Mouse (Mus musculus) hindbrain, embryonic 16.5 days (tissue): ENCODE measurements around the gene Zfp324. TPM values are rescaled to one million over a fixed set of nuclear protein-coding genes. Genes with fewer than 3 reads are reported as not detected.

Experiments
- ATAC-seq: fragments of 200-750 bp; cut with Nextera tagmentation; 2 replicates; pipeline ENCODE4 v1.8.0; 2017; ENCODE audit warnings: moderate TSS enrichment, moderate library complexity
- H3K27ac ChIP-seq: fragments of 300-500 bp; sonication (generic); 2 replicates; pipeline ENCODE4 v1.5.1; 2014; ENCODE audit warnings: low read depth, mild to moderate bottlenecking, control low read depth, low read length, moderate library complexity
- H3K27me3 ChIP-seq: fragments of 300-500 bp; sonication (generic); replicated peaks from 2 replicates; pipeline ENCODE4 v1.6.1; 2014; ENCODE audit warnings: low read length; ENCODE audit not compliant: control insufficient read depth, insufficient read depth
- H3K36me3 ChIP-seq: fragments of 300-500 bp; sonication (generic); 2 replicates; pipeline ENCODE4 v1.6.1; 2014; ENCODE audit warnings: mild to moderate bottlenecking, low read length, moderate library complexity, mixed read lengths; ENCODE audit not compliant: control insufficient read depth, insufficient read depth
- H3K4me1 ChIP-seq: fragments of 300-500 bp; sonication (generic); 2 replicates; pipeline ENCODE4 v1.6.1; 2014; ENCODE audit warnings: low read depth, low read length; ENCODE audit not compliant: control insufficient read depth, insufficient read depth
- H3K4me2 ChIP-seq: fragments of 300-500 bp; sonication (generic); 2 replicates; pipeline ENCODE4 v1.6.1; 2014; ENCODE audit warnings: mild to moderate bottlenecking, low read length, control low read depth, moderate library complexity
- H3K4me3 ChIP-seq: fragments of 300-500 bp; sonication (generic); 2 replicates; pipeline ENCODE4 v1.5.1; 2014; ENCODE audit warnings: mild to moderate bottlenecking, low read length, control low read depth, moderate library complexity
- H3K9ac ChIP-seq: fragments of 300-500 bp; sonication (generic); 2 replicates; pipeline ENCODE4 v1.6.1; 2014; ENCODE audit warnings: low read depth, mild to moderate bottlenecking, control low read depth, low read length, moderate library complexity
- H3K9me3 ChIP-seq: fragments of 300-500 bp; sonication (generic); 2 replicates; pipeline ENCODE4 v1.6.1; 2014; ENCODE audit warnings: mild to moderate bottlenecking, low read length, moderate library complexity; ENCODE audit not compliant: control insufficient read depth
- WGBS: fragments of 180-500 bp; shearing (Covaris S2); extraction: QIAGEN DNeasy Blood & Tissue Kit; methylation state at CpG from one replicate; pipeline ENCODE4 v1.1.7; 2014; 5-methylcytosine and 5-hydroxymethylcytosine counted together
- polyA plus RNA-seq: library from polyadenylated mRNA; unstranded; fragments of >200 nt; fragmentation: Nextera tagmentation; extraction: Ambion mirVana; gene quantifications from 2 replicates; pipeline ENCODE4 v1.2.1, GENCODE M21; 2015

Gene Zfp324
- polyA plus RNA-seq, 1 experiment from 2014 or later = 11.9 TPM

DNA sequence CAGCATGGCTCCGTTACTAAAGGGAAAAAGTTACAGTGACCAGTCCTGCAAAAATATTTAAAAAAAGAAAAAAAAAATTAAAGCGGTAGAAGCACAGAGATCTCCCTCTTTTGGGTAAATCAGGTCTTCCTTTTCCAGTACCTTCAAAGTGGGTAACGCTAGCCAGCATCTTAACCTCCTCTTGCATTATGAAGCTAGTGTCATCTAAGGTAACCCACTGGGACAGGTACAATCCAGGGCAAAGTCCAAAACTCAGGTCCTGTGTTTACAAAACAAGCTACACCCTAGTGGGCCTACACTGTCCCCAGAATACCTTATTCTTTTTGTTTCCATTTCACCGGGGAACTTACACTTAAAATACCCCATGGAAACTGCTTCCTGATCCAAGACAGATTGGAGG, 48.0 kb downstream of the Zfp324 start:
- H3K4me3 ChIP-seq = no peak overlapping the region
- no peak overlapping the region for H3K27ac ChIP-seq
- H3K9ac ChIP-seq = no peak overlapping the region
- no peak overlapping the region for H3K4me2 ChIP-seq
- ATAC-seq = no peak
- 69% methylated on average over 4 of the region's 4 CpGs for WGBS
- no peaks in the 10 kb centered on the region for H3K36me3 ChIP-seq
- peaks cover 6% of the 10 kb centered on the region for H3K4me1 ChIP-seq
- no peaks in the 10 kb centered on the region for H3K9me3 ChIP-seq
- H3K27me3 ChIP-seq = no peaks in the 10 kb centered on the region

DNA sequence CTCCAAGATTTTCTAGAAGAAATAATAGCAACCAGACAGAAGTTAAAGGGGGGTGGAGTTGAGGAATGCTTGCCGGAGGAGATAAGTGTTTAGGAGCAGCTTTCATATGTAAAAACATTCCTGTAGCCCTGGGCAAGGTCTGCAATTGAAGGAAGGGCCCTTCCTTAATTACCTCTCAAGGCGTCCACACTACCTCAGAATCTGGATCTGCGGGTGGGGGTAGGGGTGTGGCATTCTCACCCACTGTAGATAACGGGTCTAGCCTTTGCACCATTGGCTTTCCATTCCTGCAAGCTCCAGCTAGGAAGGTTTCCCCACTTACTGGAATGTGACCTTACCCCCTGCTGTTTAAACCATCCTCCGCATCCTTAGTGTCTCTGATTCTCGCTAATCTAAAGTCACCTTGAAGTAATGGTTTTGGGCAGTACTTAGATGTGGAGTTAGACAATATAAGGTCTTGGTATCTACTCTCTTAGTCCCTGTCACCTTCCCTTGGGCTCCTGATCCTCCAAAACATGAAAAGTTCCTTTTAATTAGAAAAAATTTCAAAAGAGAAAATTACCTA, 48.7 kb downstream of the Zfp324 start:
- Histone ChIP-seq H3K9ac (no peak overlapping the region), H3K36me3 (no peaks in the 10 kb centered on the region), H3K27ac (no peak overlapping the region), H3K4me2 (no peak overlapping the region), H3K27me3 (no peaks in the 10 kb centered on the region), H3K4me3 (no peak overlapping the region), H3K4me1 (peaks cover 6% of the 10 kb centered on the region), H3K9me3 (no peaks in the 10 kb centered on the region)
- WGBS = 39% methylated on average over 6 of the region's 6 CpGs
- ATAC-seq = no peak

GRCm38 (mm10) chr7:13015217-13015616, 49.6 kb downstream of the Zfp324 start:
- H3K9ac ChIP-seq = no peak overlapping the region
- H3K4me2 ChIP-seq = no peak overlapping the region
- H3K4me3 ChIP-seq = no peak overlapping the region
- H3K27ac ChIP-seq = no peak overlapping the region
- peaks cover 4% of the 10 kb centered on the region for H3K4me1 ChIP-seq
- no peak for ATAC-seq
- H3K27me3 ChIP-seq = no peaks in the 10 kb centered on the region
- H3K9me3 ChIP-seq = no peaks in the 10 kb centered on the region
- no peaks in the 10 kb centered on the region for H3K36me3 ChIP-seq
- WGBS = 94% methylated on average over 1 of the region's 1 CpGs

DNA sequence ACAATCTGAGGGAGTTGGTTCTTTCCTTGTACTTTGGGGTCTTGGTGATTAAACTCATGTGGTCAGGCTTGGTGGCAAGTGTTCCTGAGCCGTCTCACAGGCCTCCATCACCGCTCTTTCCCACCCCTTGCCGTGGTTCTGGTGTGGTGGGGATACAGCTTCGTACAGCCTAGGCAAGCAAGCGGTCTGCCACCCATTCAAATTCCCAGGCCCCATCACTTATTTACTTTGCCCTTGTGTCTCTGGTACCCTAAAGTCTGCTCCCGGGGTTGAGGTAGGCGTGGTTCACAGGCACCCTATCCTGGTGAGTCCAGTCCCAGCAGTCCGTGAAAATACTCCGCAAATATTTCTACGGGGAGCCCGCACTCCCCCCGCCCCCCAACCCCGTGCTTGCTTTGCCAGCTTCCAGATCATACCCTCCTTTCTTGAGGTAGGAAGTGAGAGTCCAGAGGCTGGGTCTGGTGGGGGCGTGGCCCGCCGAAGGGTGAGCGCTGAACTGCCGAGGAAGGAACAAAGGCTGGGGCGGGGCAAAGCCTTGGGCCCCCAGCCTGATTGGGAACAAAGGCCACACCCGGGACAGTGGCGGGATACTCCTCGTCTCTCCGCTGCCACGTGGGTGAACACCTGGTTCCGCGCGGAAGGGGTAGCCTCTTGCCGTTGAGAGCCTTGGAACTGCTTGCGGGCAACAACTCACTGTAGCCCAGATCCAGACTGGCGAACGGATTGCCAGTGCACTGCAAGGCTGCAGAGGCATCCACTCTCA, 57.3 kb downstream of the Zfp324 start:
- peak; percentile 37 for ATAC-seq
- peak overlapping the region; percentile 99 for H3K27ac ChIP-seq
- peaks cover 17% of the 10 kb centered on the region for H3K36me3 ChIP-seq
- peak overlapping the region; percentile 62 for H3K4me3 ChIP-seq
- no peaks in the 10 kb centered on the region for H3K27me3 ChIP-seq
- WGBS = 3% methylated on average over 31 of the region's 31 CpGs
- no peaks in the 10 kb centered on the region for H3K9me3 ChIP-seq
- H3K4me2 ChIP-seq = peak overlapping the region; percentile 98
- peaks cover 31% of the 10 kb centered on the region for H3K4me1 ChIP-seq
- peak overlapping the region; percentile 85 for H3K9ac ChIP-seq

Other genes starting within 250 kb of the Zfp324 start
- gene Vmn2r56, start 230.8 kb upstream of the Zfp324 start, polyA plus RNA-seq = 0.03 TPM in 1 of 2 replicates, not detected in the other
- gene Zscan18, start 162.2 kb upstream of the Zfp324 start, polyA plus RNA-seq = 35.3 and 36.2 TPM in 2 replicates
- gene Zfp329, start 147.0 kb upstream of the Zfp324 start, polyA plus RNA-seq = 23.8 and 31.0 TPM in 2 replicates
- gene Zfp110, start 131.1 kb upstream of the Zfp324 start, polyA plus RNA-seq = 24.7 and 30.6 TPM in 2 replicates
- 6.8 and 7.1 TPM in 2 replicates for gene Zfp128, start 84.7 kb upstream of the Zfp324 start, polyA plus RNA-seq
- 10.4 and 13.1 TPM in 2 replicates for gene Zscan22, start 68.0 kb upstream of the Zfp324 start, polyA plus RNA-seq
- gene Rps5, start 43.5 kb upstream of the Zfp324 start, polyA plus RNA-seq = 564 and 566 TPM in 2 replicates
- 1.2 and 1.3 TPM in 2 replicates for gene Rnf225, start 38.4 kb upstream of the Zfp324 start, polyA plus RNA-seq
- 11.9 and 12.4 TPM in 2 replicates for gene Zfp446, start 12.0 kb downstream of the Zfp324 start, polyA plus RNA-seq
- gene Slc27a5, start 32.4 kb downstream of the Zfp324 start, polyA plus RNA-seq = 0.38 and 0.46 TPM in 2 replicates
- gene Trim28, start 33.3 kb downstream of the Zfp324 start, polyA plus RNA-seq = 165 and 195 TPM in 2 replicates
- 38.3 and 41.4 TPM in 2 replicates for gene Zbtb45, start 44.2 kb downstream of the Zfp324 start, polyA plus RNA-seq
- 174 TPM in 2 replicates for gene Chmp2a, start 69.0 kb downstream of the Zfp324 start, polyA plus RNA-seq
- gene Ube2m, start 72.4 kb downstream of the Zfp324 start, polyA plus RNA-seq = 41.3 and 64.6 TPM in 2 replicates
- 9.3 and 9.7 TPM in 2 replicates for gene Mzf1, start 88.9 kb downstream of the Zfp324 start, polyA plus RNA-seq
- gene Vmn1r85, start 129.3 kb downstream of the Zfp324 start, polyA plus RNA-seq = 0.34 TPM in 2 replicates
- gene Vmn1r86, start 154.1 kb downstream of the Zfp324 start, polyA plus RNA-seq = not detected in 2 replicates
- gene Vmn1r87, start 174.3 kb downstream of the Zfp324 start, polyA plus RNA-seq = not detected in 2 replicates
- not detected in 2 replicates for gene Vmn1r88, start 193.7 kb downstream of the Zfp324 start, polyA plus RNA-seq
- not detected in 2 replicates for gene Vmn1r89, start 247.2 kb downstream of the Zfp324 start, polyA plus RNA-seq